Mouse (Mus musculus) hindbrain, embryonic 13.5 days (tissue): ENCODE results near the gene Ehbp1. TPM values are rescaled to one million over a fixed set of nuclear protein-coding genes. Genes with fewer than 3 reads are reported as not detected.

ENCODE experiments used
- ATAC-seq: fragments of 200-750 bp; cut with Nextera tagmentation; 2 replicates; pipeline ENCODE4 v1.8.0; 2017; ENCODE audit warnings: moderate TSS enrichment; ENCODE audit not compliant: low FRiP score
- H3K27ac ChIP-seq: fragments of 300-500 bp; sonication (generic); 2 replicates; pipeline ENCODE4 v1.5.1; 2015; ENCODE audit warnings: inconsistent platforms, mild to moderate bottlenecking, moderate library complexity
- H3K27me3 ChIP-seq: fragments of 300-500 bp; sonication (generic); 2 replicates; pipeline ENCODE4 v1.6.1; 2015; ENCODE audit warnings: mild to moderate bottlenecking, inconsistent platforms
- H3K36me3 ChIP-seq: fragments of 300-500 bp; sonication (generic); 2 replicates; pipeline ENCODE4 v1.6.1; 2015; ENCODE audit warnings: mild to moderate bottlenecking, inconsistent platforms
- H3K4me1 ChIP-seq: fragments of 300-500 bp; sonication (generic); replicated peaks from 2 replicates; pipeline ENCODE4 v1.6.1; 2015; ENCODE audit warnings: inconsistent platforms
- H3K4me2 ChIP-seq: fragments of 300-500 bp; sonication (generic); 2 replicates; pipeline ENCODE4 v1.6.1; 2015; ENCODE audit warnings: inconsistent platforms, mild to moderate bottlenecking, moderate library complexity
- H3K4me3 ChIP-seq: fragments of 300-500 bp; sonication (generic); 2 replicates; pipeline ENCODE4 v1.5.1; 2015; ENCODE audit warnings: mild to moderate bottlenecking, inconsistent platforms
- H3K9ac ChIP-seq: fragments of 300-500 bp; sonication (generic); 2 replicates; pipeline ENCODE4 v1.6.1; 2015; ENCODE audit warnings: mild to moderate bottlenecking, inconsistent platforms
- H3K9me3 ChIP-seq: fragments of 300-500 bp; sonication (generic); 2 replicates; pipeline ENCODE4 v1.6.1; 2016; ENCODE audit warnings: inconsistent platforms
- WGBS: fragments of 180-500 bp; shearing (Covaris S2); methylation state at CpG from one replicate; pipeline ENCODE4 v1.1.7; 2015; 5-methylcytosine and 5-hydroxymethylcytosine counted together
- polyA plus RNA-seq: library from polyadenylated mRNA; unstranded; fragments of >200 nt; fragmentation: Nextera tagmentation; extraction: Ambion mirVana; gene quantifications from 2 replicates; pipeline ENCODE4 v1.2.1, GENCODE M21; 2015

Ehbp1 gene
- polyA plus RNA-seq, 1 experiment from 2014 or later = 17.5 TPM

DNA sequence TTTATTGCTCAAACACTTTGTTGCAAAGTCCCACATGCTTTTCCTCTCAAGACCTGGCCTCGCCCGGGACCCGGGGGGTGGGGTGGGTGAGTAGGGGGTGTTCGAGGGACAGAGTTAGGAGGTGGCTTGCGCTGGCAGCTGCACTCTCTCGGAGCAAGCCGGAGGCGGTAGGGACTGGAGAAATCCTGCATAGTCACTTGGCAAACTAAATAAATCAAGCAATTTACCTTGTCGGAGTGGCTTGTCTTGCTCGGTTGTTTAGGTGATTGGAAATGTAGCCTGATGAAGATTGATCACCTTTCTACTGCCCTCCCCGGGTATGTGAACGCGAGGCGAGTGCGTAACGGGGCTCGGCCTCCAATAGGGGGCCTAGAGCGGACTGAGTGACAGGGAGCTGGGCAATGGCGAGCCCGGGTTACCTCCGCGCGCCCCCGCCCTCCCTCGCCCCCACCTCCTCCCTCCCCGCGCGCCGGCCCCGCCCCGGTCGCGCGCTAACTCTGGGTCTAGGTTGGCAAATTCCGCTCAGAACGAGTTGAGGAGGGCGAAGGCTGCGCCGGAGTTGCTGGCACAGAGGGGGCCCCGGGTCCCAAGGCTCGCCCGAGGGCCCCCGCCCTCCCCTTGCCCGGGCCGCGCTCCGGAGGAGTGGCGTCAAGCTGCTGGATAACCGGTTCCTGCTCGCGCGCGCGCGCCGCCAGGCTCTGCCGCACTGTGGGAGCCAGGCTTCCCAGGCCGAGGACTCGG lies 340.6 kb downstream of the Ehbp1 start:
- 0 out of 2 replicates have a peak overlapping the region, but pooled peaks have one; percentile 24 for H3K9ac ChIP-seq
- H3K4me3 ChIP-seq = peak overlapping the region; percentile 40
- under 1% methylated on average over 47 of the region's 59 CpGs for WGBS
- peaks cover 31% of the 10 kb centered on the region for H3K4me1 ChIP-seq
- H3K9me3 ChIP-seq = no peaks in the 10 kb centered on the region
- peak overlapping the region; percentile 59 for H3K4me2 ChIP-seq
- no peaks in the 10 kb centered on the region for H3K36me3 ChIP-seq
- peaks cover 98% of the 10 kb centered on the region for H3K27me3 ChIP-seq
- ATAC-seq = peak; percentile 74
- peak overlapping the region; percentile 30; the same call in 1 of the 2 replicates for H3K27ac ChIP-seq

DNA sequence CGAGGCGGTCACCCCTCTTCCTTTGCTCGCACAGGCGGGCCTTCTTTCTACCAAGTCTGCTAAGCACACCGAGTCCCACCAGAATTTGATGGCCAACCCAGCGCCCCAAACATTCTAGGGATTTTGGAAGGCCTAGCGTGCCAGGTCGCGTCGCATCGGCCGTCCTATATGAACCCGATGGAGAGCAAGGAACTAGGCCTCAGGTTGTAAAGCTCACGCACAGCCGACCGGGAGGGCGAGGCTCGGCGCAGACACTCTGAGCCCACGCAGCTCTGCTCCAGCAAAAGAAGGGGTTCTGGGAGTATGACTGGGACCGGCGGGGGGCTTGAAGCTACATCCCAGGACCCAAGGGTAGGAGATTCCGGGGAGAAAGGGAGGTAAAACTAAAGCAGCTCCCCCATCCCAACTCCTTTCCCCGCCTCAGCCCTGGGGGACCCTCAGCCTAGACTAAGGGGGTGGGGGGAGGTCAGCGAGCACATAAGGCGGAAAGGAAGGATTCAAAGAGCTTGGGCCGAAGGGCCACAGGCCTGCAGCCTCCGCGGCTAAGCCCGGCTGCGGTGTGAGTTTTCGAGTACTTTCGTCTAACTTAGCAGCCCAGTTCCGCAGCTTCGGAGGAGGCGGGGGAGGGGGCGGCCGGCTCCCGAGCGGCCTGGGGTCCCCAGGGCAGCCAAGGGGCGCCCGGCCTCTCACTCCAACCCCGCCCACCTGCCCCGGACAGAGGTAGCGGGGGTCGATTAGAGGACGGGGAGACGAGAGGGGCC lies 341.6 kb downstream of the Ehbp1 start:
- Histone ChIP-seq H3K4me1 (peaks cover 34% of the 10 kb centered on the region), H3K4me3 (peak overlapping the region; percentile 40), H3K36me3 (no peaks in the 10 kb centered on the region), H3K27me3 (peaks cover 98% of the 10 kb centered on the region), H3K4me2 (peak overlapping the region; percentile 59), H3K9ac (no peak overlapping the region), H3K27ac (no peak overlapping the region), H3K9me3 (no peaks in the 10 kb centered on the region)
- no peak for ATAC-seq
- 2% methylated on average over 47 of the region's 48 CpGs for WGBS

DNA sequence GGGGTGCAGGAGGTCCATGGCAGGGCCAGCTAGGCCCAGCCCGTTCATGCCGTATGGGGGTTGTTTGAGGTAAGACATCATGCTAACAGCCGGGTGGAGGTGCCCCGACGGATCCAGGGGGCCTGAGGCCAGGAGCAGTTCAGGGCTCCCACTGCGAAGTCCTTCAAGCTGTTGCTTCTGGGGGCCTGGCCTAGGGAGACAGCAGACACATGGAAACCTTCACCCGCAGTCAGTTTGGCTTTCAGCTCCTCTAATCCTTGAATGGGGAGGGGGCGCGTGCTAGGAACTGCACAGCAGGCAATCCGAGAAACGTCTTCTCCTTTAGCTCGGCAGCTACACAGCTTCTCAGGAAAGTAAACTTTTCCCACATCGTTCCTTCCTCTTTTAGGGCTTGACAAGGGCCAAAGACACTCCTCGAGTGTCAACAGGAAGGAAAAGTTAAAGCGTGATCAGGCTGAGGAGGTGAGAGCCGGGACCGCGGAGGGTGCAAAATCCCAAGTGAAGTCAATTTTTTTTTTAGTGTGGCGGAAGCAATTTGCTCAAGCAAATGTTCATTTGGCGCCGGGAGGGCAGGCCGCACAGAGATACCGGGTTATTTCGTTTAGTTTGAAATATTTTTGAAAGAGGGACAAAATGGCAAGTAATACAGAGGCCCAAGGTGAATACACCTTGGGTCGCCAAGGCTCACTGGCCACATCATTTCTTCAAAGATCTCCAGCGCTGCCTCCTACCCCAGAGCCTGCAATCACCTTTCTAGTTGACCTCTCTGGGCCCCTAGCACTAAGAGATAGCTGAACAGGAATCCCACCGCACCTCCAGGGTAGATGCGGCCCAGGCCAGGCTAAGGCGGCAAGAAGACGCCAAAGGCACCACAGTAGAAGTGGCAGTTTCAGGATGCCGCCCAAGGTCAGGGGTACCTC lies 342.4 kb downstream of the Ehbp1 start:
- ATAC-seq = no peak
- Histone ChIP-seq H3K27me3 (peaks cover 97% of the 10 kb centered on the region), H3K4me3 (peak overlapping the region; percentile 40), H3K4me2 (0 out of 2 replicates have a peak overlapping the region, but pooled peaks have one; percentile 1), H3K9ac (no peak overlapping the region), H3K4me1 (peaks cover 33% of the 10 kb centered on the region), H3K36me3 (no peaks in the 10 kb centered on the region), H3K27ac (no peak overlapping the region), H3K9me3 (no peaks in the 10 kb centered on the region)
- 4% methylated on average over 31 of the region's 31 CpGs for WGBS

DNA sequence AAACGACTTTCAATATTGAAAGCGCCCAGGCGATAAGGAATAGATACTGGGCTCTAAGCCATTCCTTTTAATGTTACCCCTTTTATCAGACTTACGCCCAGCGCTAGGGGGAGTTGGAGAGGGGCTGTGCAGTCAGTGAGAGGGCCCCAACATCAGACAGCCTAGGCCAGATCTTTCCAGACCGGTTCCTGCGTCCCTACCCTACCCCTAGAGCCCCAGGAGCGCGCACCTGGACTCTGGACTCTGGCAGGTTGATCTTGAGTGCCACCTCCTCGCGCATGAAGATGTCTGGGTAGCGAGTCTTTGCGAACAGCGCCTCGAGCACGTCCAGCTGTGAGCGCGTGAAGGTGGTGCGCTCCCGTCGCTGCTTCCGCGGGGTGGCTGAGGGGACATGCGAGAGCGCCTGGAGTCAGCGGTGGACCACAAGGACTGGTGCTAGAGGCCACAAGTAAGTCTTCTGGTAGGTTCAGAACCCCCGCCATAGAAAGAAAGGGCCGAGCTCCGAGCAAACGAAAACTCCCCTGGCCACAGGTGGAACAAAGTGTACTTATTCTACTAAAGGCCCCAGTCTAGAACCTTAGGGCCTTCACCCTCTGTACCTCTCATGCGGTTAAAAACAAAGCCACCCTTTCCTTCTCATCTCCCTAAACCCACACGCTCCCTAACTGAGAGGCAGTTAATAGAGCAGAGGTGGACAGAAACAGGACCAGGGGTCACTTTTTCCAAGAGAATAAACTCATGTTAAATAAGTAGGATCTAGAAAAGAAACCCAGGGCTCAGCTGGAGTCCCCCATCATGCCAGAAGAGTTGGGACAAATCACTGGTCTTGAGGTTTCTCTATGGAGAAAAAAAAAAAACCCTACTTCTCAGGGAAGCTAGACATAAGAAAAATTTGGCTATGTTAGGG lies 343.7 kb downstream of the Ehbp1 start:
- H3K4me1 ChIP-seq = peaks cover 32% of the 10 kb centered on the region
- no peak overlapping the region for H3K27ac ChIP-seq
- no peak overlapping the region for H3K4me3 ChIP-seq
- no peaks in the 10 kb centered on the region for H3K36me3 ChIP-seq
- H3K4me2 ChIP-seq = no peak overlapping the region
- H3K9me3 ChIP-seq = no peaks in the 10 kb centered on the region
- WGBS = 4% methylated on average over 32 of the region's 32 CpGs
- peaks cover 97% of the 10 kb centered on the region for H3K27me3 ChIP-seq
- H3K9ac ChIP-seq = no peak overlapping the region
- no peak for ATAC-seq

DNA sequence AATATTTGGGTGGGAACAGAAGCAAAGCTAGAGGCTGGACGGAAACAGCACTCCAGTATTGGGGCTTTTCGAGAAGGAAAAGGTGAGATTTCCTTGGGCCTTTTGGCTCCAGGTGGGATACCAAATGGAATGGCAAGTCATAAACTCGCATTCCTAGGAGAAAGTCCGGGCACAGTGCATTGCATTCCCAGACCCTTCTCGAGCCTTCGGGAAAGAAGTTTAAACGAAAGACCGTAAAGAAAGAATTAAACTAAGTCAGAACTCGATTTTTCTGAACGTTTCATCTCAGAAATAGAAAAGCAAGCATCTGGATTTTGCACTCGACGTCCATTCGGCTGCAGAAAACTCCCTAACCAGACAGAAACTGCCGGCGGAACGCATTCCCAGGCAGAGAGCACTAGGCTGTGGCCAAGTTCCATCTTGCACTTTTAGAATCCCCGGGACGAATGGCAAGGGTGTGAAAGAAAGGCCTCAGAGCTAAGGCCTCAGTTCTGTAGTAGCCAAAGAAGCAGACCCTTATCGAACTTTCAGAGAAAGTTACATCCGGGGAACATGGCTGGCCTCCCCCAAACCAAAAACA lies 344.4 kb downstream of the Ehbp1 start:
- no peak overlapping the region for H3K4me2 ChIP-seq
- H3K4me3 ChIP-seq = no peak overlapping the region
- H3K27ac ChIP-seq = no peak overlapping the region
- peaks cover 37% of the 10 kb centered on the region for H3K4me1 ChIP-seq
- WGBS = 1% methylated on average over 20 of the region's 20 CpGs
- no peaks in the 10 kb centered on the region for H3K36me3 ChIP-seq
- peaks cover 98% of the 10 kb centered on the region for H3K27me3 ChIP-seq
- no peaks in the 10 kb centered on the region for H3K9me3 ChIP-seq
- no peak for ATAC-seq
- no peak overlapping the region for H3K9ac ChIP-seq

DNA sequence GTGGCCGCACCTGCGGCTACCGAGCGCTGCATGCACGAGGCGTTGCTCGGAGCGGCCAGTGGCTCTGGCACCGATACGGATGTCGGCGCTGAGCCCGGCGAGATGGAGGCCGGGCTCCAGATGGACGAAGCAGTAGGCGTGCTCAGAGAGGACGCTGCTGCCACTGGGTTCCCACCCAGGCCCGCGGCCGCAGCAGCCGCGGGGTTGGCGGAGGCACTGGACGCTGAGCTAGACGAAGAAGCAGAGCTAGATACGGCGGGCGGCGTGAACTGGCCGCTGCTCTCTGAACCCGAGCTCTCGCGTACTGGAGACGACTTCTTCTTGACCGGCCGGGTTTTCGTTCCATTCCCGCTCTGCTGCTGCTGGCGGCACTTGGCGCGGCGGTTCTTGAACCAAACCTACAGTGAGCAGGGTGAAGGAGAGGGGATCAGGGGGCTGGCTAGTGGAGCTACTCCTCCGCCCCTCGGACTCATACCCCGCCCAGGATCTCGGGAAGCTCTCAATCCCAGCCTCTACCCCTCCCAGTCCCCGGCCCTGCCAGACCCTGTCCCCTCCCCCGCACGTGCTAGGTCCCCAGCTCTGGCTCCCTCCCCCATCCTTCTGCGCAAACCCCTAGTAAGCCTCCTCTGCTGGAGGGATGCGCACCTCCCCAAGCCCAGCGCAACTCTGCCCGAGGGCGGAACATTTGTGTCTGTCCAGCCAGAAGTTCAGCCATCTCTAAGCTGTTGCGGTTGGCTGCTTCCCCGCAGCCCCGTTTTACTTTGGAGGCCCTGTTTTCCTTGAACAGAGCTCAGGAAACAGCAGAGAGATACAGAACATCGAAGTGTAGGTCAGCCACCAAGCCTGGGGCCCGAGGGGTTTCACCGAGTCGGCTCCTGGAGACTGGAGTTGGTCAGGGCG lies 345.2 kb downstream of the Ehbp1 start:
- Histone ChIP-seq H3K4me3 (peak overlapping the region; percentile 18; the same call in 1 of the 2 replicates), H3K4me2 (peak overlapping the region; percentile 42), H3K9ac (peak overlapping the region; percentile 29; the same call in 1 of the 2 replicates), H3K4me1 (peaks cover 34% of the 10 kb centered on the region), H3K9me3 (no peaks in the 10 kb centered on the region), H3K36me3 (no peaks in the 10 kb centered on the region), H3K27ac (no peak overlapping the region), H3K27me3 (peaks cover 96% of the 10 kb centered on the region)
- WGBS = under 1% methylated on average over 61 of the region's 63 CpGs
- ATAC-seq = peak; percentile 6; the same call in 1 of the 2 replicates

DNA sequence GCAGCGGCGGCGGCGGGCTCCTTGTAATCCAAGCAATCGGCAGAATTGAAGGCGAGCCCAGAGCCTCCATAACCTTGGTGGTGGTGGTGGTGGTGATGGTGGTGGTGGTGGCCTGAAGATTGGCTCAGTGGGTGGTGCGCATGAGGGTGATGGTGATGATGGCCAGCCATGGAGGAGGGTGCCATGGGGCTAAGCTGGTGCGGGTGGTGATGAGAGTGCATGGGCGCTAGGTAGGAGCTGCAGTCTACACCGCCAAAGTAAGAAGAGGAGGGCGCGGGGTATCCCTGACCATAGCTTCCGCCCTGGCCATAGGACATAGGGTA lies 345.8 kb downstream of the Ehbp1 start:
- Histone ChIP-seq H3K36me3 (no peaks in the 10 kb centered on the region), H3K4me3 (peak overlapping the region; percentile 18; the same call in 1 of the 2 replicates), H3K4me1 (peaks cover 28% of the 10 kb centered on the region), H3K4me2 (peak overlapping the region; percentile 42), H3K9me3 (no peaks in the 10 kb centered on the region), H3K27ac (no peak overlapping the region), H3K9ac (peak overlapping the region; percentile 29; the same call in 1 of the 2 replicates), H3K27me3 (peaks cover 95% of the 10 kb centered on the region)
- no peak for ATAC-seq
- 4% methylated on average over 13 of the region's 13 CpGs for WGBS

DNA sequence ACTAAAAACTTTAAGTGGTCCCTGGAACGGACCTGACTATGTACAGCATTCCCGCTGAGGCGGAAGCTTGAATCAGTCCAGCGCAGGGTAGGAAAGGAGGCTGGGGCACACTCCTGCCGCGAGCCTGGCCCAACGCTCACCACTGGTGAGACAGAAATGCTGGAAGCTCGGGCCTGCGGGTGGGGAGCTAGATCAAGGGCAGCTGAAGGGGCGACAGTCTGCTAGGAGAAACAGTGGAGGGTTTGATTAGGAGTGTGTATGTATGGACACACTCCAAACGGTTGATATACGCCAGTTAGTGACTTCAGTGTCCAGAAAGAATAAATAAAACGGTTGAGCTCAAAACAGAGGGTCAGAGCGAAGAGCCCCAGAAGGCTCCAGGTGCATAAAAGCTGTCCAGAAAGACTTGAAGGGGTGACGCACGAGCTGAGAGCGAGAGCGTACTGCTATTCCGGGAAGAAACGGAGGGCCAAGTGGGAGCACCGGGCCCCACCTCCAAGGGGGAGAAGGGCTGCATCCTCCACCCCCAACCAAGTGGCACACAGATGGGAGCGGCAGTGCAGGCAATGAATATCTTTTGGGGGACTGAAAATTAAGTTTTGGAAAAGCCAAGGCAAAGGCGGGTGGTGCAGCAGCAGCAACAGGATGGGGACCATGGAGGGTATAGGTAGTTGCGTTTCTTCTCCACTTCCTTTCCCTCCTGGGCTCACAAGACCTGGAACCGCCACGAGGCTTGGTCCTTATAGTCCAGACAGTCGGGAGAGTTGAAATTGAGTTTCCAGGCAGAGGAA lies 346.4 kb downstream of the Ehbp1 start:
- H3K4me2 ChIP-seq = 0 out of 2 replicates have a peak overlapping the region, but pooled peaks have one; percentile 42
- H3K27ac ChIP-seq = no peak overlapping the region
- H3K9me3 ChIP-seq = no peaks in the 10 kb centered on the region
- WGBS = 5% methylated on average over 27 of the region's 27 CpGs
- H3K4me3 ChIP-seq = peak overlapping the region; percentile 18; the same call in 1 of the 2 replicates
- peaks cover 22% of the 10 kb centered on the region for H3K4me1 ChIP-seq
- no peak for ATAC-seq
- H3K27me3 ChIP-seq = peaks cover 94% of the 10 kb centered on the region
- no peaks in the 10 kb centered on the region for H3K36me3 ChIP-seq
- no peak overlapping the region for H3K9ac ChIP-seq

DNA sequence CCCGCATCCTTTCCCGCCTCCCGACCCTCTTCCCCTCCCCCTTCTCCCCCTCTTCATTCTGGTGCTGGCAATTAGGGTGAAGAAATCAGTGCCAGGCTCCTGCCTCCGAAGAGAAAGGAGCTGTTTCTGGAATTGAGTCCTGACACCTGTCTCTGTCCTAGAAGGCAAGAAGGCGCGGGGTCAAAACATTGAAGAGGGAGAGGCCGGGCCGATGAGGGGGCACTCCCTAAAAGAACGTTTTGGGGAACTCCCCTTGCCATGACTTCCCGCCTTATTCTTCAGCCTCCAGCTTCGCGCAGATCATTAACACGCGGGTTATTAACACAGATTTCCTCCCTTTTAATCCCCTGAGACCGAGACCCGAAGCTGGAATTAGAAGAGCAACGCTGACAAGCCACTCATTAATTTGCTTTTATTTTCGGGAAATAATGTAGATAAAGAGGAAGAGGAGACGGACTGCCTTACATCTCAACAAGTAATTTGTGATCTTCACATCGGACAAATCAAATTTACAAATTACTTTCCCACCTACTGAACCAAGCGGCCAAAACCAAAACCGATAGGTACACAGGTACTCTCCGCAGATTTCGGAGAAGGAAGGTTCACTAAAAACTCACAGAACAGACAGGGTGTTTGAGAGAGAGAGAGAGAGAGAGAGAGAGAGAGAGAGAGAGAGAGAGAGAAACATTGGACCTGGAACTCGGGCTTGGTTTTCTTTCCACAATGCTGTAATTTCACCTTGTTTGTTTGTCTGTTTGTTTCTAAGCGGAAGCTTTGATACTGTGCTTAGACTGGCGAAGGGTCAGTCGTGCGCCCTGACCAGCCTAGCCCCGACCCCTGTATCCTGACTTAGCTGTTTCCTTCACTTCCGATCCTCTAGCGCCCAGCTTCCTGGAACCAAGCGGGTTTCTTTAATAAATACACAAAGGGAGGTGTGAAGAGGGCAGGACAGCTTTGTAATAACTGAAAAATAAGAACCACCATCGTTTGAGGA lies 347.4 kb downstream of the Ehbp1 start:
- H3K4me2 ChIP-seq = no peak overlapping the region
- no peak overlapping the region for H3K9ac ChIP-seq
- ATAC-seq = no peak
- H3K27me3 ChIP-seq = peaks cover 89% of the 10 kb centered on the region
- H3K27ac ChIP-seq = no peak overlapping the region
- no peak overlapping the region for H3K4me3 ChIP-seq
- H3K9me3 ChIP-seq = no peaks in the 10 kb centered on the region
- WGBS = 2% methylated on average over 34 of the region's 34 CpGs
- peaks cover 17% of the 10 kb centered on the region for H3K4me1 ChIP-seq
- H3K36me3 ChIP-seq = no peaks in the 10 kb centered on the region
